Mouse (Mus musculus) intestine, embryonic 15.5 days (tissue): Measurements from ENCODE around the gene Asic2. TPM values are rescaled to one million over a fixed set of nuclear protein-coding genes. Genes with fewer than 3 reads are reported as not detected.

Source experiments
- ATAC-seq: fragments of 200-750 bp; cut with Nextera tagmentation; 2 replicates; pipeline ENCODE4 v1.8.0; 2017; ENCODE audit warnings: moderate TSS enrichment, moderate library complexity
- H3K27ac ChIP-seq: fragments of 300-500 bp; sonication (generic); 2 replicates; pipeline ENCODE4 v1.5.1; 2015; ENCODE audit warnings: mild to moderate bottlenecking, inconsistent platforms
- H3K27me3 ChIP-seq: fragments of 300-500 bp; sonication (generic); replicated peaks from 2 replicates; pipeline ENCODE4 v1.6.1; 2015; ENCODE audit warnings: inconsistent platforms
- H3K36me3 ChIP-seq: fragments of 300-500 bp; sonication (generic); 2 replicates; pipeline ENCODE4 v1.6.1; 2015; ENCODE audit warnings: inconsistent platforms
- H3K4me1 ChIP-seq: fragments of 300-500 bp; sonication (generic); replicated peaks from 2 replicates; pipeline ENCODE4 v1.6.1; 2015; ENCODE audit warnings: inconsistent platforms
- H3K4me2 ChIP-seq: fragments of 300-500 bp; sonication (generic); replicated peaks from 2 replicates; pipeline ENCODE4 v1.6.1; 2015; ENCODE audit warnings: mild to moderate bottlenecking, inconsistent platforms
- H3K4me3 ChIP-seq: fragments of 300-500 bp; sonication (generic); replicated peaks from 2 replicates; pipeline ENCODE4 v1.5.1; 2015; ENCODE audit warnings: inconsistent platforms
- H3K9ac ChIP-seq: fragments of 300-500 bp; sonication (generic); 2 replicates; pipeline ENCODE4 v1.6.1; 2015; ENCODE audit warnings: inconsistent platforms
- H3K9me3 ChIP-seq: fragments of 300-500 bp; sonication (generic); 2 replicates; pipeline ENCODE4 v1.6.1; 2016; ENCODE audit warnings: inconsistent platforms
- WGBS: fragments of 180-500 bp; shearing (Covaris S2); methylation state at CpG from one replicate; pipeline ENCODE4 v1.1.7; 2015; 5-methylcytosine and 5-hydroxymethylcytosine counted together
- polyA plus RNA-seq: library from polyadenylated mRNA; unstranded; fragments of >200 nt; fragmentation: Nextera tagmentation; extraction: Ambion mirVana; gene quantifications from 2 replicates; pipeline ENCODE4 v1.2.1, GENCODE M21; 2015

Gene Asic2
- polyA plus RNA-seq, 1 experiment from 2014 or later: 0.19 TPM

GRCm38 (mm10) chr11:81486265-81486940, 481.9 kb downstream of the Asic2 start:
- H3K4me2 ChIP-seq: no peak overlapping the region
- ATAC-seq: no peak
- H3K9ac ChIP-seq: no peak overlapping the region
- H3K27me3 ChIP-seq: no peaks in the 10 kb centered on the region
- H3K4me1 ChIP-seq: no peaks in the 10 kb centered on the region
- no peak overlapping the region for H3K27ac ChIP-seq
- 12% methylated on average over 6 of the region's 6 CpGs for WGBS
- no peaks in the 10 kb centered on the region for H3K36me3 ChIP-seq
- H3K9me3 ChIP-seq: no peaks in the 10 kb centered on the region
- no peak overlapping the region for H3K4me3 ChIP-seq

DNA sequence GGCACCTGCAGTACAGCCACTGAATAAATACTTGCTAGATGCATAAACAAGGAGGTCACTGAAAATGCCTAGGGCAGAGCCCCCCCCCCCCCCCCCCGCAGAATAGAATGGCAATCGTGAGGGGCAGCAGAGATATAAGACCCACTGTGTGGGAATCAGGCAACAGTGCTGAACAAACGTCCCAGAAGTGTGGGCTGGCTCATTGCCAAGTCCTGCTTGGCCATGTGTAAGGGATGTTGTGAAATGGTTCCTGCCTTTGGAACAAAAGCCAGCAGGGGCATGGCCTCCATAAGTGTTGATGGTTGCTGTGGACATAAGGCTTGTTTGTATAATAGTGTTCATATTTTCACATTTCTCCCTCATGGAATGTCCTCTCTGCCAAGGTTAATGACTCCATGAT, 487.1 kb downstream of the Asic2 start:
- no peaks in the 10 kb centered on the region for H3K27me3 ChIP-seq
- no peak overlapping the region for H3K9ac ChIP-seq
- WGBS: 48% methylated on average over 3 of the region's 3 CpGs
- ATAC-seq: no peak
- no peak overlapping the region for H3K4me3 ChIP-seq
- H3K36me3 ChIP-seq: no peaks in the 10 kb centered on the region
- H3K4me1 ChIP-seq: no peaks in the 10 kb centered on the region
- no peaks in the 10 kb centered on the region for H3K9me3 ChIP-seq
- H3K27ac ChIP-seq: no peak overlapping the region
- H3K4me2 ChIP-seq: no peak overlapping the region

DNA sequence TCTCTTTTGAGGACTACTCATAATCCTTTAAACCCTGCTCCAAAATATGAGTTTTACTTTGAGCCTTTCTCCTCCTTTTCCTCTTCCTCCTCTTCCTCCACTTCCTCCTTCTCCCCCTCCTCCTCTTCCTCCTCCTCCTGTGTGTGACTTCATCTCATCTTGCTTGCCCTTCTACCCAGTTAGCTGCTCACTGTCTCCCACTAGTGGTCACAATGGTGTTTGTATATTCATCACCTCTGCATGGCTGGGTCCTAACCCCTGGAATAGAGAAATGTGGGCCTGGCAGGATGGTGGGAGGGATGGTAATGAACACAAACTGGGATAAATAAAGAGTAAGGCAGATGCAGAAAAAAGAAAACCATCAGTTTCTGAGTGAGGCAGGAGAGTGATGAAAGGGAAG, 492.0 kb downstream of the Asic2 start:
- Histone ChIP-seq H3K9ac (no peak overlapping the region), H3K27ac (no peak overlapping the region), H3K27me3 (no peaks in the 10 kb centered on the region), H3K36me3 (no peaks in the 10 kb centered on the region), H3K9me3 (no peaks in the 10 kb centered on the region), H3K4me1 (no peaks in the 10 kb centered on the region), H3K4me2 (no peak overlapping the region), H3K4me3 (no peak overlapping the region)
- no peak for ATAC-seq

GRCm38 (mm10) chr11:81474121-81474520, 494.1 kb downstream of the Asic2 start:
- Histone ChIP-seq H3K4me3 (no peak overlapping the region), H3K4me2 (no peak overlapping the region), H3K27me3 (no peaks in the 10 kb centered on the region), H3K4me1 (no peaks in the 10 kb centered on the region), H3K9me3 (no peaks in the 10 kb centered on the region), H3K9ac (no peak overlapping the region), H3K27ac (no peak overlapping the region), H3K36me3 (no peaks in the 10 kb centered on the region)
- no peak for ATAC-seq
- WGBS: 75% methylated on average over 2 of the region's 2 CpGs

DNA sequence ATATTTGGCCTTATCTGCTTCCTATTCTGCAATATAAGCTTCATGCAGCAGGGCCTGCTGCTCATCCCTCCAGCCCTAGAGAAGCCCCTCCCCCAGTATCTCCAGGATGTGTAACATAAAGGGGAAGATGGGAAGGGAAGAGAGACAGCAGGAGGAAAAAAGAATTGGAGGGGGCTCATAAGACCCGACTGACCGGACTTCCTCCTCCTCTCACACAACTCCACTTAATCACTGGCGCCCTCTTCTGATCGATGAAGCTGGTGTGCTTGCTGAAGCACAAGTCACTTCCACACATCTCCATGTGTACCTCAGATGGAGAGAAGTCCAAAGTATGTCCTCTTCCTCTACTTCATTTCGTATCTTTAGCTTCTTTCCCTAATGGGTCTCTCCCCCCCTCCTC, 506.1 kb downstream of the Asic2 start:
- no peaks in the 10 kb centered on the region for H3K27me3 ChIP-seq
- no peaks in the 10 kb centered on the region for H3K4me1 ChIP-seq
- H3K36me3 ChIP-seq: no peaks in the 10 kb centered on the region
- H3K9ac ChIP-seq: no peak overlapping the region
- no peak overlapping the region for H3K27ac ChIP-seq
- no peak for ATAC-seq
- WGBS: 6% methylated on average over 5 of the region's 5 CpGs
- H3K4me3 ChIP-seq: no peak overlapping the region
- no peak overlapping the region for H3K4me2 ChIP-seq
- H3K9me3 ChIP-seq: no peaks in the 10 kb centered on the region

DNA sequence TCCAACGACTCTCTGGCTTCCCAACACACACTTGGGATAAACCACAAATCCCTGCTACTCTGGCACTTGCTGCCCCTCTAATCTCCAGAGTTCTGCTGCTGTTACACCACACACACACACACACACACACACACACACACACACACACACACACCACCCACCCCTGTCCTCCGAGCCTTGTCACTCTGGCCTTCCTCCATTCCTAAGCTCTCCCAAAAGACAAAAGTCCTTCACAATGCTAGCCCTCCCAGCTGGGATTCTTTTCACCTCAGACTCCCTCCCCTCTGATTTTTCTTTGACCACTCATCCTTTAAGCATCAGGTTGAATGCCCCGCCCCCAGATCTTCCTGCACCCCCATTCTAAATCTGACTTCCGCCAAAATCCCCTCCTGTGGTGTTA, 506.5 kb downstream of the Asic2 start:
- no peak overlapping the region for H3K4me2 ChIP-seq
- WGBS: 38% methylated on average over 4 of the region's 4 CpGs
- no peak for ATAC-seq
- no peaks in the 10 kb centered on the region for H3K4me1 ChIP-seq
- H3K4me3 ChIP-seq: no peak overlapping the region
- no peak overlapping the region for H3K9ac ChIP-seq
- no peak overlapping the region for H3K27ac ChIP-seq
- H3K27me3 ChIP-seq: no peaks in the 10 kb centered on the region
- H3K9me3 ChIP-seq: no peaks in the 10 kb centered on the region
- H3K36me3 ChIP-seq: no peaks in the 10 kb centered on the region

GRCm38 (mm10) chr11:81454921-81455320, 513.3 kb downstream of the Asic2 start:
- no peak overlapping the region for H3K4me2 ChIP-seq
- no peak overlapping the region for H3K27ac ChIP-seq
- H3K4me1 ChIP-seq: no peaks in the 10 kb centered on the region
- 84% methylated on average over 4 of the region's 4 CpGs for WGBS
- no peaks in the 10 kb centered on the region for H3K27me3 ChIP-seq
- no peaks in the 10 kb centered on the region for H3K9me3 ChIP-seq
- no peak overlapping the region for H3K9ac ChIP-seq
- ATAC-seq: no peak
- no peak overlapping the region for H3K4me3 ChIP-seq
- H3K36me3 ChIP-seq: no peaks in the 10 kb centered on the region

DNA sequence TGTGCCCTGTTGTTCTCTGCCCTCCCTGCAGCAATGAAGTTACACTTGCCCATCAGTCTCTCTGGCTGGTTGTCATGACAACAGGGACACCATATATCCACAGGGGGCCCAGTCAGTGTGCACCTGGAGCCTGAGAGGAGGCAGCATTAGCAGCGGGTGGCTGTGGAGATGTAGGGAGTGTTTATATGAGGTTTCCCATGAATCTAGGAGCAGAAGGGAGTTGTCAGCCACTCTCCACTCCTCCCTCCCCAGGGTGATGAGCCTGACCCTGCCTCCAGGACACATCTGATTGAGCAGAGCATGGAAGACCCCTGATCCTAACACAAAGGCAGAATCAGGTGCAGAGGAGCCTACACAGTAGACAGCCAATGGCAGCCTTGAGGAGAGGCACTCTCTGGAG, 514.1 kb downstream of the Asic2 start:
- Histone ChIP-seq H3K27ac (no peak overlapping the region), H3K4me2 (no peak overlapping the region), H3K4me1 (no peaks in the 10 kb centered on the region; the same call in 1 of the 2 replicates), H3K9ac (no peak overlapping the region), H3K36me3 (no peaks in the 10 kb centered on the region), H3K4me3 (no peak overlapping the region), H3K27me3 (no peaks in the 10 kb centered on the region), H3K9me3 (no peaks in the 10 kb centered on the region)
- ATAC-seq: no peak
- WGBS: 33% methylated on average over 1 of the region's 1 CpGs

GRCm38 (mm10) chr11:81449271-81449705, 519.0 kb downstream of the Asic2 start:
- ATAC-seq: peak; percentile 74
- Histone ChIP-seq H3K27ac (no peak overlapping the region), H3K4me1 (no peaks in the 10 kb centered on the region; the same call in 1 of the 2 replicates), H3K36me3 (no peaks in the 10 kb centered on the region), H3K4me3 (no peak overlapping the region), H3K27me3 (no peaks in the 10 kb centered on the region), H3K9ac (no peak overlapping the region), H3K4me2 (no peak overlapping the region), H3K9me3 (no peaks in the 10 kb centered on the region)
- 22% methylated on average over 2 of the region's 3 CpGs for WGBS

- 58% methylated on average over 1 of the region's 1 CpGs for WGBS
- no peak for ATAC-seq
- Histone ChIP-seq H3K9ac (no peak overlapping the region), H3K27ac (no peak overlapping the region), H3K36me3 (no peaks in the 10 kb centered on the region), H3K4me2 (no peak overlapping the region), H3K4me1 (no peaks in the 10 kb centered on the region; the same call in 1 of the 2 replicates), H3K27me3 (no peaks in the 10 kb centered on the region), H3K9me3 (no peaks in the 10 kb centered on the region), H3K4me3 (no peak overlapping the region)
These were observed 521.9 kb downstream of the Asic2 start for GRCm38 (mm10) chr11:81446347-81446746.

GRCm38 (mm10) chr11:81426857-81427256, 541.4 kb downstream of the Asic2 start:
- ATAC-seq: no peak
- H3K4me3 ChIP-seq: no peak overlapping the region
- no peaks in the 10 kb centered on the region for H3K9me3 ChIP-seq
- H3K4me2 ChIP-seq: no peak overlapping the region
- no peaks in the 10 kb centered on the region for H3K4me1 ChIP-seq
- H3K36me3 ChIP-seq: no peaks in the 10 kb centered on the region
- no peak overlapping the region for H3K9ac ChIP-seq
- 63% methylated on average over 14 of the region's 14 CpGs for WGBS
- no peaks in the 10 kb centered on the region for H3K27me3 ChIP-seq
- H3K27ac ChIP-seq: no peak overlapping the region

DNA sequence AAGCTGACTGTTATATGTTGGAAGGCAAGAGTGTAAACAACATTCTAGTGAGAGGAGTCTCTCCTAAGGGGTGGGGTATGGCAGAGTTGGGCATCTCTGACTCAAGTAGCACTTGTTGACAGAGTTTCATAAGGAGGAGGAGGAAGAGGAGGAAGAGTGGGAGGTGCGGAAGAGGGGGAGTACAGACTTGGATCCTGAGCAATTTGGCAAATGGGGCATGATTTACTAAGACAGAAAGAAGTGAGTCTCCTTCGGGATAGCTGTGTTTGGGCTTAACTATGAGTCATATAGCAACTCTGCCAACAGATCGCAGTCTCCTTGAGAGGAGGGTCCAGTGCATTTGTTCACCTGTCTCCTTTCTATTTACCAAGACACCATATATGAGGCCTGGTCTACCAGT, 549.1 kb downstream of the Asic2 start:
- Histone ChIP-seq H3K27ac (no peak overlapping the region), H3K9ac (no peak overlapping the region), H3K4me1 (no peaks in the 10 kb centered on the region), H3K4me3 (no peak overlapping the region), H3K27me3 (no peaks in the 10 kb centered on the region), H3K9me3 (no peaks in the 10 kb centered on the region), H3K36me3 (no peaks in the 10 kb centered on the region), H3K4me2 (no peak overlapping the region)
- ATAC-seq: no peak
- WGBS: 83% methylated on average over 3 of the region's 3 CpGs

GRCm38 (mm10) chr11:81418027-81418426, 550.2 kb downstream of the Asic2 start:
- no peaks in the 10 kb centered on the region for H3K36me3 ChIP-seq
- H3K9me3 ChIP-seq: no peaks in the 10 kb centered on the region
- H3K27me3 ChIP-seq: no peaks in the 10 kb centered on the region
- H3K4me2 ChIP-seq: no peak overlapping the region
- no peak for ATAC-seq
- H3K27ac ChIP-seq: no peak overlapping the region
- WGBS: 77% methylated on average over 4 of the region's 4 CpGs
- no peaks in the 10 kb centered on the region for H3K4me1 ChIP-seq
- H3K9ac ChIP-seq: no peak overlapping the region
- no peak overlapping the region for H3K4me3 ChIP-seq
